Mouse (Mus musculus): ENCODE data around the gene Mgarp.
"Not testable (repeated sequence)": the region's sequence is repeated elsewhere in the genome, so short reads cannot be mapped to it uniquely, and the experiment has no call there.

Gene Mgarp

DNA sequence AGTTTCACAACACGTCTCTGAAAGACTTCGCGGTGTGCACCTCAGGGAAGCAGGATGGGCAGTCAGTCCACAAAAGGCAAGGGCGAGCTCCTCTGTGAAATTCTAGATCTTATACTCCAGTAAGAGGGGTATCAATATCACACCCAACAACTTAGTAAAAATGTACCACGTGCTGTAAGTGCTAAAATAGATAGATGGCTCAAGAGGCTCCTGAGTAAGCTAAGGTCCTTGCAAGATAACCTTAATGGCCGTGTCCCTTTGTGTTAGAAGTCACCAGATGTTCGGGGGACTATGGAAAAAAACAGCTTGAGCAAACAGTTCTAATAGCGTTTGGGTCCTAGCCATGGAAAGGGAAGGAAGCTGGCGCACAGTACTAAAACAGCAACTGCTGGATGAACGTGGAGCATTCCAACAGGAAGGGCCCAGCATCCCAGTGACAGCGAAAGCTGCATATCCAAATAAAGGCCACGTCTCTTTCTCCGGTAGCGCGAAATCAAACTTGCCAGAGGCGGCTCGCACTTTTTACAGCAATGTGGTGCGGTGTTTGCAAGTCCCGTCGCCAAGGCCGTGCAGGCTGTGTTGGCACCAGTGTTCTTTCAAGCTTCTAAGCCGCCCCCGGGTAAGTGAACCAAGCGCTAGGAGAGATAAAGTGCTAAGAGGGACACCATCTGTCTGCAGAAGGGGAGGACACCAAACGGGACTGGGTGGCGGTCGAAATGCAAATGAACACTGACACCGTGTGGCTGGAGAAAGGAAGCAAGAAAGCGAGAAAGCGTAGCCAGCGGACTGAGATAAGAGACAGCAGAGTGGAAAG lies 31.6 kb downstream of the Mgarp start:
- DNase-seq = peak; percentile 72

DNA sequence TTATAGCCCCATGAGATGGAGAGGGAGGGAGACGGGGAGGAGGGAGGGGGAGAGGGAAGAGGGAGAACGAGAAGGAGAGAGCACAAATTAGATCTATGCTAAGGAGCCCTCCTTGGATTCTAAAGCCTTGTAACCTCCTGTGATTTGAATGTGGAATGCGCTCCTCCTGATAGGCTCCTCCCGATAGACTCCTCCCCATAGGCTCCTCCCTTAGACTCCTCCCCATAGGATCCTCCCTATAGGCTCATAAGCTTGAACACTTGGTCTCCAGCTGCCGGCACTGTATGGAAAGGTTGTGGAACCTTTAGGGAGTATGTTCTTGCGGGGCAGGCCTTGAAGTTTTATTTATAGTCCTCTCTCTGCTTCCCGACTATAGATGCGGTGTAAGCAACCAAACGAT lies 35.5 kb downstream of the Mgarp start:
- DNase-seq = no peak

DNA sequence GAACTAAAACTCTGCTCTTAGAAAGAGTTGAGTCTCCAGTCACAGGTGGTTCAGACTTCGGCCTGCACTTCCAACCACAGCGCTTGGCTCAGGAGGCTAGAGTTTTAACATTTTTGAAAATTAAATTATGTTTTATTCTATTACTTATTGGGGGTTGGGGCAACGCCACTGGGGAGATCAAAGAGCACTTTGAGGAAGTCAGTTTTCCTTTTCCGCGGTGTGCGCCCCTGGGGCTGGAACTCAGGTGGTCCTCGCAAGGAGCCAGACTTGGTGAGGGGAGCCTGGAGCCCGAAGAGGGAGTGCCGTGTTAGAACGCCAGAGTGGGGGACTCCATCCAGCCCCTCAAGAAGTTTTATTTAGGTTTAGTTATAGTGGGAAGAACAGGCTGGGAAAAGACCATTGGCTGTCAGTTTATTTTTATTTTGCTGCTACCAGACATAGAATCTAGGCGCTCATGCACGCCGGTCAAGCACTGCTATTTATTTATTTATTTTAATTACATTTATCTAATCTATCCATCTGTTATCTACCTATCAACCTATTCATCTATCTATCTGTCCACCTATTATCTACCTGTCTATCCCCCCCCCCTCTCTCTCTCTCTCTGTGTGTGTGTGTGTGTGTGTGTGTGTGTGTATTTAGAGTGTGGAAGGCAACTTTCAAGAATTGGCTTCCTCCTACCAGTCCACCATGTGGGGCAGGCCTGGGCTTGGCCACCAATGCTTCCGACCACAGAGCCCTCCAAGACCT lies 36.8 kb downstream of the Mgarp start:
- no peak for DNase-seq

DNA sequence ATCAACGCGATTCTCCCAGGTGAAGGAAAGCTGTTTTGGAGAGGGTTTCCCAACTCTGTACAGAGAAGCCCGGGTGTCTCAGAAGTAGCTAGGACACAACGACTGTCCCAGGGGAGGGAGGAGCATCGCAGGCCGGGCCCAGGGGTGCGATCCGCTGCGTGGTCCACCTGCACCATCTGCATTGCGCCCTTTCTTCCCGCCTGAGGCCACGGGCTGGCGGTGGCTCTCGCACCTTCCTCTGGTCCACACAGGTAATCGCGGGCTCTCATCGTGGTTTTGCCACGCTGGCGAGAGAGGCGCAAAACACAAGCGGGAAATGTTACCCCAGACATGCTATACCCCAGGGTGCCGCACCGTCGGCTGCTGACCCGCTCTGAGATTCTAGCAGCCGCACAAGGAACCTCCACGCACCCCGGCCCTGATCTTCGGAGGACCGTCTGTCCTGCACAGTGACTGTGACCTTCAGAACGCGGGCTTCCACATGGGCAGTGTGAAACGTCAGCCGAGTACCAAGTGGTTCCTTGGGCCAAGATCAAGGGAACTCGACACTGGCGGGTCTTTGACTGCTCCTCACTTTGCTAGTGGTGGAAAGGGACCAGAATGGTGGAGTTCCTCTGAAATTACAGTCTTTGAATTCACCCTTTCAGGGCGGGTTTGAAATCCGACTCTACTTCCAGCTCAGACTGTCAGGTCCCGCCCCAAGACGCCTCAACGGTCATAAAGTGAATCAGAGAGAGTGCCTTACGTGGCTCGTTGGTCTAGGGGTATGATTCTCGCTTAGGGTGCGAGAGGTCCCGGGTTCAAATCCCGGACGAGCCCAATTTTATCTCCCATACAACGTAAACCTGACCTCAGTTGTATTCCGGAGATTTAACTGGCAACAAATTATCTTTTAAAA lies 37.6 kb downstream of the Mgarp start:
- peak; percentile 38 for DNase-seq

DNA sequence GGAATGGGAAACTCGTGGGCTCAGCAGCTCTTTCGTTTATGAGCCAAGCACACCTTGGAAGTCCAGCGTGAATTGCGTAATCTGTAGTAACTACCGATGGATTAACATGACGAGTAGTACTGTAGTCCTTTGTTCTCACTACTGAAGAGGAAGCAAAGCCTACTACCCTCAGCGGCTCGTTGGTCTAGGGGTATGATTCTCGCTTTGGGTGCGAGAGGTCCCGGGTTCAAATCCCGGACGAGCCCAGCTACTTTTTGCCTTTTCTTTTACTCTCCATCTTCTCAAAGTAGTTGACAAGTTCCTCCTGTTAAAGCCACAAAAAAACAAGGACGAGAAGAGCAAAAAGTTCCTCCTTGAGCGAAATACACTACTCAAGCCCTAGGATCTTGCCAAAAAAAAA lies 38.4 kb downstream of the Mgarp start:
- DNase-seq = peak; percentile 59

DNA sequence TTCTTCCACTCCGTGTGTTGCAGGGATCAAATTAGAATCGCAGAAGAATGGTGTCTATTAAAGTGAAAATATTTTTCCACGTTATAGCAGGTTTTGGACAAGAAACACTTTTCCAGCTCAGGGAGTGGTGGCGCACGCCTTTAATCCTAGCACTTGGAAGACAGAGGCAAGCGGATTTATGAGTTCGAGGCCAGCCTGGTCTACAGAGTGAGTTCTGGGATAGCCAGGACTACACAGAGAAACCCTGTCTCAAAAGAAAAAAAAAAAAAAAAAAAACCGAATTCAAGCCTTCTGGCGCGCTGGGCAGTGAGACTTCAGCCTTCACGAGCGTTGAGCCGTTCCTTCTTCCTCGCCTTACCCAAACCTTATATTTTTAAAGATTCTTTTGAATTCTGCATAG lies 38.9 kb downstream of the Mgarp start:
- DNase-seq = no peak

DNA sequence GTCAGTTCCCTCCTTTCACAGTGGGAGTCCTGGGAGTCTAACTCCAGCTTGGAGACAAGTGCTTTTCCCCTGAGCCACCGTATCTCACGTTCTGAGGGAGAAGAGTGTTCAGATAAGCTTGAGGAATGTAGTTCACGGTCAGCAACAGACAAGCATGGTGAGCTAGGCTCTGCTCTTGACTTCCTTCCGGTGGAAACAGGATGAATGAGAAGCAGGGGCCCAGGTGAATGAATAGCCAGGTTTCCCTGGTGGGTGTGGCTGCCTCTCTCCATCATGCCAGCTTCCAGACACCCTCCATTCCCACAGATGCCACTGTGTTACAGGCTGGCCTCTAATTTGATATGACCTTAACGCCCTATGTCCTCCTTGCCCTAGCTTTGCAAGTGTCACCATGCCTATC lies 39.5 kb downstream of the Mgarp start:
- no peak for DNase-seq

DNA sequence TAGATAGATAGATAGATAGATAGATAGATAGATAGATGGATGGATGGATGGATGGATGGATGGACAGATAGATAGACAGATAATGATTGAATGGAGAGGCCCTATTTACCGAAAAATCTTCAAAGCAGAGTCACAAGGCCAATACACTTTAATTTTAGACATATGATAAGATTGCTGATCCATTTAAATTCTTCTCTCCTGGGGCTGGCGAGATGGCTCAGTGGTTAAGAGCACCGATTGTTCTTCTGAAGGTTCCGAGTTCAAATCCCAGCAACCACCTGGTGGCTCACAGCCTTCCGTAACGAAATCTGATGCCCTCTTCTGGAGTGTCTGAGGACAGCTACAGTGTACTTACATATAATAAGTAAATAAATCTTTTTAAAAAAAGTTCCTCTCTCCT lies 41.6 kb downstream of the Mgarp start:
- DNase-seq = not testable (repeated sequence)

DNA sequence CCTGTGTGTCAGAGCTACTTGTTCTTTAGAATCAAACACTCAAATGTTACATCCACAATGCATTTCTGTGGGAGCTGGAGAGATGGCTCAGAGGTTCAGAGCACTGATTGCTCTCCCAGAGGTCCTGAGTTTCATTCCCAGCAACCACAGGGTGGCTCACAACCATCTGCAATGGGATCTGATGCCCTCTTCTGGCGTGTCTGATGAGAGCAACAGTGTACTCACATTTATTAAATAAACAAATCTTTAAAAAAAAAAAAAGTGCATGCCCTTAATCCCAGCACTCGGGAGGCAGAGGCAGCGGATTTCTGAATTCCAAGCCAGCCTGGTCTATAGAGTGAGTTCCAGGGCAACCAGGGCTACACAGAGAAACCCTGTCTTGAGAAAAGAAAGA lies 42.5 kb downstream of the Mgarp start:
- DNase-seq = no peak

DNA sequence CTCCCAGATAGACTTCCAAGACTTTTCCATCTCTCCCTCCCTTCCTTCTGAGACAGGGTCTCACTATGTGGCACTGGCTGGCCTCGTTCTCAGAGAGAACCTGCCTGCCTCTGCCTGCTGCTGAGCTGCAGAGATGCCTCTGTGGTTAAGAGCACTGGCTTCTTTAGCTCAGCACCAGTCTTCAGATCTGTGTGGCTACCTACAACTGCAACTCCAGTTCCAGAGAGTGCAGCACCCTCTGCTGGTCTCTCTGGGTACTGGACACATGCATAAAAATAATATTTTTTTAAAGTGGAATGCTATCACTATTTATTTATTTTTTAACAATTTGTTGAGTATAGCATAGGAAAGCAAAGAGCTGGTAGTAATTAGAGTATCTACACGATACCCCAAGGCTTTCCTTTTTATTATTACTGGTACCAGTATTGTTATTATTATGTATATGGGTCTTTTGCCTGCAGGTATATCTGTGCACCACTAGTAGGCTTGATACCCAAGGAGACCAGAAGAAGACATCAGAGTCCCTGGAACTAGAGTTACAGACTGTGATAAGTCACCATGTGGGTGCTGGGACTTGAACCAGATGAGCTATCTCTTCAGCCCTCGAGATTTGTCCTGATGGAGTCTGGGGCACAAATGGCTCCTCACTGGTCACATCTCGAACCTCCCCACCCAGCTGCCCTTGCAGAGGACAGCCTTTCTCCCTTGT lies 43.1 kb downstream of the Mgarp start:
- peak; percentile 74 for DNase-seq

DNA sequence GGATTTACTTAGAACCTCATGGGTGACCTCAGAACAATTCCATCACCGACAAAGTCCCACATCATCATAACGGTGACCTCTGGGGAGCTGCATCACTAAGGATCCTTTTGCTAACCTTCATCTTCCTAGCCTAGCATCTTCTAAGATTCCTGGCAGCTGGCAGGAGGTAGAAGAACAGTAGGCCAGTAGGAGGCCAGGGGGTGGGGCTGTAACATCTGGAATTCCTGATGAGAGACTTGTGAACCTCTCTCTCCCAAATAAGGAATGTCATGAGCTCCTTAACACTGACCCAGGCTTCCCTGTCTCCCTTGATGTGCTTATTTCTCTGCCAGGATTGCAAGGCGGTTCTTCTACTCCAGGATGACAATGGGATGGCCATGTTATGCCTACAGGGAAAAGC lies 45.7 kb downstream of the Mgarp start:
- no peak for DNase-seq

DNA sequence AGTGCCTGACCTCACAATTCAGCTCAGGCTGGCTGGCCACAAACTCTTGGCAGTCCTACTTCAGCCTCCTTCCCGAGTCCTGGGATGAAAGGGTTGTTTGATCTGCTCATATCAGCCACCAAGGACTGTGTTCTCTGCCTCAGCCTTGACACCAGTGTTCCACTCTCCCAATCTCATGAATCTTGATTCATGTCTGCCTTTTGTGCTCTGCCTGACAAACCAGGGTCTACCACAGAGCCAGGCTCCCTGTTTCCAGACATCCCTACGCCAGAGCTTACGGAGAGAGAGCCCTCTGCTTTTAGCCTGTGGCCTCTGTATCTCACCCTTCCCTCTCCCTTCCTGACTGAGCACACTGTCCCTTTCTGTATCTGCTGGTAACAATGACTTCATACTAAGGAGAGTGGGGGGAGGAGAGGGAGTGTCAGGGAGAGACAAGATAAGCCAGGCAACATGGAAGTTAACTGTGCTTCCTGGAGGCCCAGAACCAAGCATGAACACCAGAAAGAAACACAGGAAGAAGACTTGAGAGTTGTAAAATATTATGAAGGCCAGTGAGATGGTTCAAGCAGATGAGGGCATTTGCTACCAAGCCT lies 47.8 kb downstream of the Mgarp start:
- no peak for DNase-seq

DNA sequence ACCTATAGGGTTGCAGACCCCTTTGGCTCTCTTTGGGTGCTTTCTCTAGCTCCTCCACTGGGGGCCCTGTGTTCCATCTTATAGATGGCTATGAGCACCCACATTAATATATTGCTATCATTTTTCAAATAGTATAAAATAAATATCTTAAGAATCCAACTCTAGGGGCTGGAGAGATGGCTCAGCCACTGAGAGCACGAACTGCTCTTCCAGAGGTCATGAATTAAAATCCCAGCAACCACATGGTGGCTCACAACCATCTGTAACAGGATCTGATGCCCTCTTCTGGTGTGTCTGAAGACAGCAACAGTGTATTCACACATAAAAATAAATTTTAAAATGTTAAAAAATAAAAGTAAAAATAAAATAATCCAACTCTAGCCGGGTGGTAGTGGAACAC lies 51.5 kb downstream of the Mgarp start:
- not testable (repeated sequence) for DNase-seq

DNA sequence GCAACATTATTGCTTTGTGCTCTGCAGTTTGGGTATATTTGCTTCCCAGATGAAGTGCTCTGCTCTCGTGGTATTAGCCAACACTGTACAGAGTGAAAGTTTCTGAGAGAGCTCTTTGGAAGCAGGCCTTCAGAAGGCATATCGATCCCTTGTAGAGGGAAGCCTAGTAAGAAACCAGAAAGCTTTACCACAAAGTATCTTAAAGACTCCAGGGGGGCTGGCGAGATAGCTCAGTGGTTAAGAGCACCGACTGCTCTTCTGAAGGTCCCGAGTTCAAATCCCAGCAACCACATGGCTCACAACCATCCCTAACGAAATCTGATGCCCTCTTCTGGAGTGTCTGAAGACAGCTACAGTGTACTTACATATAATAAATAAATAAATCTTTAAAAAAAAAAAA lies 52.4 kb downstream of the Mgarp start:
- DNase-seq = not testable (repeated sequence)

DNA sequence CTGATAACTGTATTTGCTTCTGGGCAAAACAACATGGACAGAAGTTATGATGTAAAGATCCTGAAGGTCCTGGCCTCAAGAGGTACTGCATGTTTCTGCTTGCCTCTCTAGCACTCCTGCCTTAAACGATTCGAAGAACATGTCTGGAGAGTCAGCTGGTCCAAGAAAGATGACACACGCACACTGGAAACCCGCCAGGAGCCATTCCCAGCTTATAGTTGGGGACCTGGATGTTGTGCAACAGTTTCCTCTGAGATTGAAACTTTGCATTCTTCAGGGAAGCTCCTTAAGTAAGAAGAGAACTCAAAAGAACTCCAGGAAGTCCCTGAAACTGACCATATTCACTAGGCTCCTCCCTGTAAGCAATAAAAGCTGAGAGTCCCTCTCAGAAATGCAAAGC lies 53.3 kb downstream of the Mgarp start:
- no peak for DNase-seq

DNA sequence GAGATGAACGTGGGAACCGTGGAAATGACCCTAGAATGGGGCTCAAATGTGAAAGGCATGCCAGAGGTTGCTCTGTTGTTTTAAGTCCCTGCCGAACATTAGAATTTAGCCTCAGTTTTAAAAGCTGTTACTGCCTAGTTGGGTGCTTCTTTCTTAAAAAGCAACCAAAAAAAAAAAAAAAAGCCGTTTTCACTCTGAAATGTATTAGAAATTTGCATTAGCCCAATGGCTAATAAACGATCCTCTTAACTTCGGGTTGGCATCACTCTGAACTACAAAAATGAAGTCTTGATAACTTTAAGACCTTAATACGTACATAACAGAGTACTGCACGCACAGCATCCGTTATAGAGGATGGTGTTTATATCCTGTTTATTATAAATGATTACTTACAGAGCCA lies 54.4 kb downstream of the Mgarp start:
- DNase-seq = no peak

DNA sequence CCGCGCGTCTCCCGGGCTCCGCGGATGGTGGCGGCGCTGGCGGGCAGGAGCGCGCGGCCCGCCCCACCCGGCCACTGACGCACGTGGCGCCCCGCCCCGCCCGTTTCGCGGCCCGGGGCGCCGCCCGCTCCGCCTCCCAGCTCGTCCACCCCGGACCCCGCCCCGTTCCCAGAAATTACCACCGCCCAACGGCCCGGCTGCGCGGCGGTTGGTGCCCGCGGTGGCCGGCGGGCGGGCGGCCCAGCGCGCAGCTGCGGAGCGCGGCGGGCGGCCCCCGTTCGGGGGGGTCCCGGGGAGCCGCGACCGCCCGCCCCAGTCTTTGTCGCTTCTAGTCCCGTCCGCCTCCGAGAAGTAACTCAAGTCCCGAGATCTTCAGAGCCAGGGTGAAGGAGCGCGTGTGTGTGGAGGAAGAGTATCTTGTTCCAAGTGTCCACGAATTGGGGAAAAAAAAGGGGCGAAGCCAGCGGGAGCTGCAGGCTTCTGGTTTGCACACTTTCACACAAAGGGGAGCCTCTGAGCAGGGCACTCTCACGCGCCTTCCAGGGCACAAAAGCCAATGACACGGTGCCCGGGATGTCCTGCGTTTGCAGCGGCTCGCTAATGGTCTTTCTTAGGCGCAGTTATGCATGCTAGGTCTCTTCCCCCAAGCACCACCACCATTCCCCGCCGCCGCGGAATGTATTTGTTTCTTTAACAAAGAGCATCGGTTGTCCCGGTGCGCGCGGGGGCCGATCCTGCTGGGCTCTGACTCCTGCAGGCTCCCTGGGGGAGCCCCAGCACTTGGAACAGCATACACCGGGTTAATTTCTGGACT lies 55.1 kb downstream of the Mgarp start:
- peak; percentile 82 for DNase-seq

DNA sequence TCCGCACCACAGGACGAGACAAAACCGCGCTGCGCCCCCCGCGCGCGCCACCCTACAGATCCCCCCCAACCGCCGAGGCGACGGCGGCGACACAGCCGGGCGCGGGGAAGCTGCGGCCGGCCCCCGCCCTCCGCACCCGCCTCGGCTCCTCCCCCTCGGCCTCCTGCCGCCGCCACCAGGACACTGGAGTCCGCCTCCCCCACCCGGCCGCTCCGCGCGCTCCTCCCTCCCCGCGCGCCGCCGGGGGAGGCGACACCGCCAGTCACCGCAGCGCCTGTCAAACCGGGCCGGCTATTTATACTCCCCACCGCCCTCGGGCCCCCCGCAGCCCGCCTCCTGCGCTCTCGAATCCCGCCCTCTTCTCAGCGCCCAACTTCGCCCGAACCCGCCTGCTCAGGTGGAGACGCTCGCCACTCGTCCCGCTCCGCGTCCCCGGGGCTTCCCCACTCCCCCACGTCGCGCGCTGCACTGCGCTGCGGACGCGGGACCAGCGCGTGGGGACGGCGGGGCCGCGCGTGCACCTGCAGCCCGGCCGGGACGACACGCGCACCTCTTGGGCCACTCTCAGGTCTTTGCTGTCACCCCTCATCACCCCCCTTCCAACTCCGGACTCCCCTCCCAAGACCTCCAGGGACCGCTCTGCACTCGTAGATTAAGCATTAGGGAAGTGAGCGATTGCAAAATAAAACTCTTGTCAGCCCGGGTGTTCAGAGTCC lies 55.8 kb downstream of the Mgarp start, which contains the start of gene Elf2:
Gene Elf2, minus strand, starts transcription at position 112 of the 716 bp plus-strand sequence.
- peak; percentile 84 for DNase-seq

DNA sequence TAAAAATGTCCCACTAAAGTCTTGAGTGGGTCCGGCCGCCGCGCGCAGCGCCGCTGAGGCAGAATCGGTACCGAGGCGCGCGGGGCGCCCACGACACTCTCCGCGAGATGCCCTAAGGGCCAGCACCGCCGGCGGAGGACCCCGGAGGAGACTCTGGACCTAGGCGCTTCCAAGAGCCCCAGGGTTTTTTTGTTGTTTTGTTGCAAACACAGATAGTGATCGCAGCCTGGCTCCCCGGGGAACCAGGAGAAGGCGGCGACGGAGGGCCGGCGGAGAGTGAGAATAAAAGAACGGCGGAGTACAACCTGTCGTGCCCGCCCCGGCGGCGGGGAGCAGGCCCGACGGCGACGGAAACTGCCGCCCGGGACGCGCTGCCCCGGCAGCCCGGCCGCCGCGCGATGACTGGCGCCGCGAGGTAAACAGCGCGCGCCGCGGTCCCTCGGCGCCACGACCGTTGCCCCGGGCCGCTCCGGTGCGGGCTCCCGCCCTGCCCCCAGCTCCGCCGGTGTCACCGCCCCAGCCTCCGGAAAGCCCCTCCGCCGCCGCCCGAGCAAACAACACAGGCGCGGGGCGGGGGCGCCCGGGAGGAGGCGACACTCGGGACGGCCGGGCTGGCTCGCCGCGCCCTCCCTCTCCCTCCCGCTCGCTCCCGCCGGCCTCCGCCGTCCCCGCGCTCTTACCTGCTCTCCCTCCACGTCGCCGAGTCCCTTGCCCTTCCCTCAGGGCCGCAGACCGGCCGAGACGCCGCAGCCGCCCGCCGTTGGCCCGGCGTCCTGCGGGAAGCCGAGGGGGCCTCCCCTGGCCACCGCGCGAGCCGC lies 56.6 kb downstream of the Mgarp start:
- peak; percentile 31 for DNase-seq

DNA sequence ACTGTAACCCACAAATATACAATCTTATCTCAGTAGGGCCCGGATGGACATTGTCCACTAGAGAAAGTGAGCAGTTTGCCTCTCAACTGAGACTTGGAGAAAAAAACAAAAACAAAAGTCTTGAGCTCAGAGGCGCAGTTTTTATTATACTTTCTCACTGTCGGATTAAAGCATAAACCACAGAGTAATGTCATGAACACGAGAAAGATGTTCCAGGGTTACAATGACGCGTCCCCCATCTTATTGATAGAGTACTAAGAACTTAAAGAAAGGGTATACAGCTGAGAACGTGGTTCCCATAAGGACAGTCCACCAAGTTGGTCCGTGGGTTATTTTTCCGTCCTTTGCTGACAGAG lies 57.2 kb downstream of the Mgarp start:
- DNase-seq = no peak

Data from kidney, adult 9 months (tissue).